Mouse (Mus musculus): ENCODE results near the gene 4930579F01Rik.
"Not testable (repeated sequence)": the region's sequence is repeated elsewhere in the genome, so short reads cannot be mapped to it uniquely, and the experiment has no call there.

Gene 4930579F01Rik

GRCm38 (mm10) chr3:138155062-138155461 is 38.6 kb downstream of the 4930579F01Rik start:
- in situ Hi-C loops (cut with MboI; ENCODE audit: low sequenced_read_pairs) = no loop called here

DNA sequence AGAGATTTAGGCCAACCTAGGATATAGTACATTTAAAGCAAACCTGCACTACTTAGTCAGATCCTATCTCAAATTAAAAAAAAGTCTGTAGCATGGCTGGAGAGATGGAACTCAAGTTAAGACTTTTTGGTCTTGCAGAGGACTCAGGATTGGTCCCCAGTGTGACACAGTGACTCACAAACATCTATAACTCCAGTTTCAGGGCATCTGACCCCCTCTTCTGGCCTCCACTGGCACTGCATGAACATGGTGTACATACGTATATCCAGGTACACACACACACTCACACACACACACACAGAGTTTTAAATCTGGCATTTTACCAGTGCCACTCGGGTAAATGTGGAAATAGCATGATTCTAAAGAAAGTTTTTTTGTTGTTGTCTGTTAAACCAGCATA is 44.8 kb downstream of the 4930579F01Rik start:
- in situ Hi-C loops (cut with MboI; ENCODE audit: low sequenced_read_pairs) = loop anchor here (10.0 kb wide), 1 partner anchor 374 kb away; no protein-coding TSS in a partner anchor

GRCm38 (mm10) chr3:138144642-138145171 is 48.9 kb downstream of the 4930579F01Rik start, which contains the start of gene Mttp:
Mttp (minus strand) TSS chr3:138144968.
- in situ Hi-C loops (cut with MboI; ENCODE audit: low sequenced_read_pairs) = loop anchor here (5.0 to 10.0 kb wide), 2 partner anchors 152 to 370 kb away; no protein-coding TSS in a partner anchor

- in situ Hi-C loops (cut with MboI; ENCODE audit: low sequenced_read_pairs) = loop anchor here (5.0 to 10.0 kb wide), 2 partner anchors 152 to 369 kb away; no protein-coding TSS in a partner anchor
Measured at GRCm38 (mm10) chr3:138144060-138144641, 49.5 kb downstream of the 4930579F01Rik start.

- in situ Hi-C loops (cut with MboI; ENCODE audit: low sequenced_read_pairs) = loop anchor here (5.0 to 10.0 kb wide), 2 partner anchors 151 to 369 kb away; no protein-coding TSS in a partner anchor
Measured at GRCm38 (mm10) chr3:138143315-138144059, 50.1 kb downstream of the 4930579F01Rik start, which contains the start of gene Trmt10a. Trmt10a (plus strand) TSS chr3:138143448.

DNA sequence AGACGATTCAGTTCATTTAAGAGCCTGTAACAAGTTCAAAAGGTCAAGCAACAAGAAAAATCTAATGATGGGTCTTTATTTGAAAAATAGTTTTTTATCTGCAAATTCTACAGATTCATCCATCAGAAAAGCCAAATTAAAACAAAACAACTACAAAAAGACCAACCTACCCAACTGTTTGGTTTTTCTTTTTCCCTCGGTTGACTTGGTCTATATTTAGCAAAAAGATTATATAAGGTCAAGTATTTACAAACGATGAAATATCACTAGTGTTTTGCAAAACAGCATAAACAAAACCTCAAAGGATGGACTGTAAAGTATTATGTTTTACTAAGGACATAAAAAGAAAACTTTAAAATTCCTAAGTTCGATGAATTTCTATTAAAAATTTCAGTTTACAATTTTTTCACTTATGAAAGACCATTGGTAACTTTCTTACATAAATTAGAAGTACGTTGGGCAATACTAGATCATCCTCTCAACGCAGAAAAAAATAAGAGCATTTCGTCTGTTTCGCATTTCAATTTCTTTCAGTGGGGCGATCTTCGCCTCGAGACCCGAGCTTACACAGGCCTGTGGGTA is 50.8 kb downstream of the 4930579F01Rik start:
- in situ Hi-C loops (cut with MboI; ENCODE audit: low sequenced_read_pairs) = loop anchor here (5.0 to 10.0 kb wide), 2 partner anchors 151 to 368 kb away; no protein-coding TSS in a partner anchor

GRCm38 (mm10) chr3:138142052-138142732 is 51.4 kb downstream of the 4930579F01Rik start:
- in situ Hi-C loops (cut with MboI; ENCODE audit: low sequenced_read_pairs) = loop anchor here (5.0 to 10.0 kb wide), 2 partner anchors 150 to 367 kb away; no protein-coding TSS in a partner anchor

DNA sequence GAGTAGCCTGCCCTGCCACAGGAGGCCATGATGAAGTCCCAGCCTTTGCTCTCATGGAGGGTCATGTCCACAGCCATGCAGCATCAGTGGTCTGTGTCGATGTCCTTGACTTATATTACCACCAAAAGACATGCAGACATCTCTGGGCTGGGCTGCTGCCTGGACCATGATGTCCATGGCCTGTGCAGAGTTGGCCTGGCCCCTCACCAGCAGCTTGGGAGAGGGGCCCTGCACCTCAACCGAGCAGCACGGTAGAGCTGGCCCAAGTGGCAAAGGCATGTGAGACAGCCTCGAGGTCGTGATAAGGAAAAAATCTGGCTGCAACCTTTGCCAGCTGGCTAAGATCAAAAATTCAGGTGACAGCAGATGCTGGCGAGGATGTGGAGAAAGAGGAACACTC is 54.0 kb downstream of the 4930579F01Rik start:
- in situ Hi-C loops (cut with MboI; ENCODE audit: low sequenced_read_pairs) = loop anchor here (5.0 to 10.0 kb wide), 2 partner anchors 147 to 365 kb away; no protein-coding TSS in a partner anchor

GRCm38 (mm10) chr3:138138146-138138545 is 55.5 kb downstream of the 4930579F01Rik start:
- in situ Hi-C loops (cut with MboI; ENCODE audit: low sequenced_read_pairs) = not testable (repeated sequence)

DNA sequence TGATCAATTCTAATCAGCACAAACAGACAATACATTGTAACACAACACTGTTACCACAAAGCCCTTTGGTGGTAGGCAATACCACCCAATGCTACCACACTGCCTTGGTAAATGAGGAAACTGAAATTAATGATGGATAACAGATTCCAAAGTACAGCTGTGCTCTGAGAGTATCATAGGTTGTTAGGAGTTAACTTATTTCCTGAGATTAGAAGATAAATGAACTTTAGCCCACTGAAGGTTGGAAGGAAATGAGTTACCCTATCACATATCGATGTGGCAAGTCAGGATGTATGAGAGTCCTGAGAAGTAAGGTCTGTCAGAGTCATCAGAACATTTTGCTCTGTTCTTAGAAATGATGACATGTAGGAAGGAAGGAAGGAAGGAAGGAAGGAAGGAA is 59.1 kb downstream of the 4930579F01Rik start:
- in situ Hi-C loops (cut with MboI; ENCODE audit: low sequenced_read_pairs) = no loop called here

GRCm38 (mm10) chr3:138133916-138134315 is 59.7 kb downstream of the 4930579F01Rik start:
- in situ Hi-C loops (cut with MboI; ENCODE audit: low sequenced_read_pairs) = no loop called here

DNA sequence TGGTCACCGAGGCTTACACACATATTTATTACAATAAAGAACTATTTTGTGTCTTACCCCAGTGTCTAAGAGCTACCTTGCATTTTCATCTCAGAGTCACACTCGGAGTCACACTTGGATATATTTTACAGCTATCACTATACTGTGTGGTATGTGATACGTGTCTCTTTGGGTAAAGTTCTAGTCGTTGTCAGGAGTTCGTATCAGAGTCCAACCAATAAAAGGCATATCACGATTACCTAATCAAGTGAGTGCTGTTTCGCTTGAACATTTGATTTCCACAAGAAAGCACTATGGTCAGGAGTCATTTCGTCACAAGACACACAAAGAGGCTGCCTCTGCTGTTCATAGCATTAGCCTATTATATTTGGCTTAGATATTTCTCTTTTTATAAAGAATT is 60.2 kb downstream of the 4930579F01Rik start:
- in situ Hi-C loops (cut with MboI; ENCODE audit: low sequenced_read_pairs) = no loop called here

GRCm38 (mm10) chr3:138131168-138131567 is 62.5 kb downstream of the 4930579F01Rik start:
- in situ Hi-C loops (cut with MboI; ENCODE audit: low sequenced_read_pairs) = no loop called here

DNA sequence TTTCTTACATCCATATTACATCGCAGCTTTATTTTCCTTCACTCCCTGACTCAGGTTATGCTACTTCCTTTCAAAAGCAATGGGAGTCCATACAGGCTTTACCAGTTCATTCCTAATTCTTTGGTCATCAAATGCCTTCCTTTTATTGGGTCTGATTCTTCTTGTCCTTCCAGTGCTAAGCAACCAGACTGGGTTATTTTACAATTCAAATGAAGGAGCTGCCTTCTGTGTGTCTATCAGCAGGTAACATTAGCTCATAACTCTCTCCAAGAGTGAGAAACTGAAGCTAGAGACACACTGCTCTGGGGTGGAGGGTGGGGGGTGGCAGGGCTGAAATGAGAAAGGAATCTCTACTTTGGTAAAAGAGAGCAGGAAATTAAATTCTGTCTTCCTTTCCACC is 62.9 kb downstream of the 4930579F01Rik start:
- in situ Hi-C loops (cut with MboI; ENCODE audit: low sequenced_read_pairs) = no loop called here

- in situ Hi-C loops (cut with MboI; ENCODE audit: low sequenced_read_pairs) = no loop called here
Measured at GRCm38 (mm10) chr3:138129110-138129509, 64.5 kb downstream of the 4930579F01Rik start.

- in situ Hi-C loops (cut with MboI; ENCODE audit: low sequenced_read_pairs) = no loop called here
Measured at GRCm38 (mm10) chr3:138123842-138124241, 69.8 kb downstream of the 4930579F01Rik start.

GRCm38 (mm10) chr3:138121461-138121860 is 72.2 kb downstream of the 4930579F01Rik start:
- in situ Hi-C loops (cut with MboI; ENCODE audit: low sequenced_read_pairs) = no loop called here

DNA sequence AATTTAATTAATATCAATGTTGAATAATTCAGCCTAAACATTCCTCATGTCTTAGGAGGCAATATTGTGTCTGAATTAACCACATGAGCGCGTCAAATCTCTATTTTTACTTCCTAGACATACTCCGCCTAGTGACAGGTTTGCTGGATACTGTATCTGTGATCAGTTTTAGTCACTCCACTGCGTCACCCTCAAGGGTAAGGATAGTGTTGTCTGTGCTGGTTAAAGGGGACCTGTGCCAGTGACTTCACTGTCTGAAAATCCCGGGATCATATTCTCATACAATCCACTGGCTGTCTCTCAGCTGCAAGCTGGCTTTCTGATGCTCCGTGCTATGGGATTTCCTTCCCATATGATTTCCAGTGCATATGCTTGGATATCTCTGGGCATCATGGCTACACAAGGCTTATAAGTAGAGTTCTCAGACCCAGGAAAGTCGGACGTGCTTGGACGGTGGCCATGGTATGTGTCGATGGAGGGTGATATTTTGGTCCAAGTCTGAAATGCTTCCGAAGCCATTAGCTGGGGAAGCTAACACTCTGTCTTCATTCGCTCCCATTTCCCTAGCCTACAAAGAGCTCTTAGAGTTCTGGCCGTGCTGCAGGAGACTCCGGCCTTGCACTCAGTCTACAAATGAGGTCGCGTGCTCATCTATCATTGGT is 74.0 kb downstream of the 4930579F01Rik start:
- in situ Hi-C loops (cut with MboI; ENCODE audit: low sequenced_read_pairs) = no loop called here

- in situ Hi-C loops (cut with MboI; ENCODE audit: low sequenced_read_pairs) = no loop called here
Measured at GRCm38 (mm10) chr3:138118831-138119230, 74.8 kb downstream of the 4930579F01Rik start.

- in situ Hi-C loops (cut with MboI; ENCODE audit: low sequenced_read_pairs) = no loop called here
Measured at GRCm38 (mm10) chr3:138118392-138118791, 75.2 kb downstream of the 4930579F01Rik start.
